Mouse (Mus musculus) thymus, adult 2 months (tissue): ENCODE measurements at regions not wholly inside any gene's neighbourhood (a gene's known extent, or its start where the extent isn't known, plus 50 kb on each side); places are given as distances from the start of the nearest gene placed in this dataset.

ENCODE experiments used
- CTCF ChIP-seq: fragments of 200-500 bp; IDR thresholded peaks from 2 replicates; pipeline ENCODE4 v1.5.1; 2012; ENCODE audit warnings: mild to moderate bottlenecking, control low read depth, low read length, moderate library complexity, borderline replicate concordance; ENCODE audit not compliant: control insufficient read depth, poor library complexity, insufficient read depth; ENCODE audit errors: extremely low read depth
- POLR2A ChIP-seq: fragments of 200-500 bp; IDR thresholded peaks from 2 replicates; pipeline ENCODE4 v1.6.1; 2012; ENCODE audit warnings: mild to moderate bottlenecking, low read length, control low read depth, moderate library complexity; ENCODE audit not compliant: control insufficient read depth, poor library complexity, insufficient read depth; ENCODE audit errors: extremely low read depth

GRCm38 (mm10) chr7:73670598-73670997 lies 69.5 kb upstream of the Fam174b start:
- TF ChIP-seq POLR2A: no peak
- TF ChIP-seq CTCF: no peak
